Mouse (Mus musculus) C2C12 (cell line): ENCODE results near the gene Cyp1b1. TPM values are rescaled to one million over a fixed set of nuclear protein-coding genes. Genes with fewer than 3 reads are reported as not detected.

Experiments
- H3K27me3 ChIP-seq: one replicate; pipeline ENCODE4 v1.6.1; 2011; ENCODE audit not compliant: control insufficient read depth, insufficient read depth, insufficient read length
- H3K36me3 ChIP-seq: one replicate; pipeline ENCODE4 v1.6.1; 2011; ENCODE audit not compliant: control insufficient read depth, insufficient read depth
- H3K4me3 ChIP-seq: one replicate; pipeline ENCODE4 v1.5.1; 2011; ENCODE audit warnings: mild to moderate bottlenecking, control low read depth; ENCODE audit not compliant: poor library complexity, insufficient read depth, severe bottlenecking
- H3K79me2 ChIP-seq: one replicate; pipeline ENCODE4 v1.6.1; 2011; ENCODE audit not compliant: control insufficient read depth, insufficient read depth
- H3K79me3 ChIP-seq: one replicate; pipeline ENCODE4 v1.6.1; 2011; ENCODE audit warnings: low read depth, control low read depth
- H3ac ChIP-seq: one replicate; pipeline ENCODE3; 2011; ENCODE audit warnings: low read depth; ENCODE audit not compliant: control insufficient read depth, insufficient read length
- CEBPB ChIP-seq: IDR thresholded peaks from one replicate; pipeline ENCODE4 v1.6.1; 2011; ENCODE audit warnings: low read depth, mild to moderate bottlenecking, control low read depth, moderate library complexity
- CTCF ChIP-seq: IDR thresholded peaks from one replicate; pipeline ENCODE4 v1.5.1; 2011; ENCODE audit not compliant: control insufficient read depth, insufficient read depth, insufficient read length
- FOSL1 ChIP-seq: IDR thresholded peaks from one replicate; pipeline ENCODE4 v1.8.0; 2011; ENCODE audit warnings: mild to moderate bottlenecking, low read length; ENCODE audit not compliant: poor library complexity, insufficient read depth, severe bottlenecking
- MAX ChIP-seq: IDR thresholded peaks from one replicate; pipeline ENCODE4 v1.6.1; 2011; ENCODE audit warnings: mild to moderate bottlenecking, control low read depth
- MYOD1 ChIP-seq: IDR thresholded peaks from one replicate; pipeline ENCODE4 v1.6.1; 2011; ENCODE audit warnings: low read depth; ENCODE audit not compliant: control insufficient read depth, insufficient read length
- MYOG ChIP-seq: IDR thresholded peaks from one replicate; pipeline ENCODE4 v1.6.1; 2011; ENCODE audit not compliant: control insufficient read depth, insufficient read length; ENCODE audit errors: extremely low read depth
- USF1 ChIP-seq: IDR thresholded peaks from one replicate; pipeline ENCODE4 v1.6.1; 2011; ENCODE audit warnings: low read depth, mild to moderate bottlenecking, control low read depth, moderate library complexity
- polyA plus RNA-seq: library from polyadenylated mRNA; unstranded; fragments of >200 nt; fragmentation: generic; extraction: Trizol; gene quantifications from one replicate; pipeline ENCODE4 v1.2.1, GENCODE M21; 2012; ENCODE audit warnings: missing spikeins

The Cyp1b1 gene
- polyA plus RNA-seq, 1 experiment = 8.8 TPM

DNA sequence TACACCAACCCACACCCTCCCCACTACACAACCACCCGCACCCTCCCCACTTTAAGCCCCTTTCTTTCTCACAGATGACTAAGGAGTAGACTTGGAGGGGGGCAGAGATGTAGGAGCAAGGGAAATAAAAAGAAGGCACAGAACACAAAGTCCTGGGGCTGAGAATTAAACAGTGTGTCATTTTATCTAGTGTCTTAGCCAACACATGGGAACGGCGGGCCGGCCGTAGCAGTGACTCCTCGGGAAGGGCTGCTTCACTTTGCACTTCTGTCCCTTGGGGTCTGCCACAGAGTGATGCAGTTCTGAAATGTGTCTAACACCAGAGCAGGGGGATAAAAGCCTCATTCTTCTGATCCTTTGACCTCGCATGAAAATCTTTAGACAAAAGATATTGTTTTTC lies 5.8 kb upstream of the Cyp1b1 start:
- no peaks in the 10 kb centered on the region for H3K27me3 ChIP-seq
- no peaks in the 10 kb centered on the region for H3K79me3 ChIP-seq
- TF ChIP-seq FOSL1 (no peak), USF1 (no peak), MYOD1 (no peak), MYOG (no peak), CTCF (no peak), CEBPB (no peak), MAX (no peak)
- H3K79me2 ChIP-seq = no peaks in the 10 kb centered on the region
- no peak overlapping the region for H3ac ChIP-seq
- H3K4me3 ChIP-seq = no peak overlapping the region
- H3K36me3 ChIP-seq = no peaks in the 10 kb centered on the region

DNA sequence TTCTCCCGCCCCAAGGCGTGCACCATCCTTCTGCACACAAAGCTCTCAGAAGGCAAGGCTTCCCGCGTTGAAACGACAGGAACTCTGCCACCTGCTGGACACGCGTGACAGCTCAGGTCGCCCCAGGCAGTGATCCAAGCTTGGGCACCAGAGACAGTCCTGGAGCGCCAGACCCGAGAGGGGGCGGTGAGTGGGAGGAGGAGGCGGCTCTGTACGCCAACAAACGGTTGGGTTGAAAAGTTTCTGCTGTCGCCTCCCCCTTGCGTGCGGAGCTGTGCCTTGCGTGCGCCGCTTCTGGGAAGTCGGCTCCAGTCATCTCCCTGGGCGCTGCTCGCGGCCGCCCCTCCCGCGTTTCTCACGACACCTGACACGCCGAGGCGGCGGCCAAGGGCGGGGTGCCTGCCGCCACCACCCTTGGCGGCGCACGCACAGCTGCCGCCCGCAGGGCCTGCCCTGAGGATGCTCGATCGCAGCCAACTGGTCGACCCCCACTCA lies 835 bp upstream of the Cyp1b1 start:
- Histone ChIP-seq H3ac (no peak overlapping the region), H3K36me3 (peaks cover 12% of the 10 kb centered on the region), H3K27me3 (no peaks in the 10 kb centered on the region)

DNA sequence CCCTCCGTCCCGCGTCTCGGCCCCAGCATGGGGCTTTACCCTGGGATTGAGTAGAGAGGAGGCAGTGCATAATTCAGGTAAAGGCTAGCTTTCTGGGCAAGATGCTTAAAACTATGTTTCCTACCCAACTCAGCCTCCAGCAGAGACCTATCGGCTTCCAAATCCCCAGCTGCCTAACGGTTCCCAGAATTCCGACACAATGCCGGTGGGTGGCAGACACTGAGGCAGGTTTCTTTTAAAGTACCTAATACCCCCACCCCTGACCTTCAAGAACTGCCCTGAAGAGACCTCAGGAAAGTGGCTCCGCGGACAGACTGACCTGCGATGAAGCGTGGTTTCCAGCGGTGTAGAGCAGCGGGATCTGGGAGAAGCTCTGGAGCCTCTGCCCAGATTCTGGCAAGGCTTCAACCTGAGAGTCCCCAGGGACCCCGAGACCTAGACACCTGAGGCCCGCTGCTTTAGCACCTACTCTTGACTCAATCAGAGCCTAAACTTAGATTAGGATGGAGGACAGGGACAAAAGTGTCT lies 429 bp downstream of the Cyp1b1 start:
- TF ChIP-seq FOSL1 = no peak
- TF ChIP-seq MYOD1 = no peak
- Histone ChIP-seq H3K36me3 (peaks cover 22% of the 10 kb centered on the region), H3K79me3 (peaks cover 24% of the 10 kb centered on the region), H3K27me3 (no peaks in the 10 kb centered on the region), H3K4me3 (peak overlapping the region; percentile 44), H3K79me2 (peaks cover 53% of the 10 kb centered on the region), H3ac (peak overlapping the region; percentile 46)

More for the DNA sequence above, 835 bp upstream of the Cyp1b1 start:
- Histone ChIP-seq H3K4me3 (no peak overlapping the region), H3K79me3 (peaks cover 24% of the 10 kb centered on the region), H3K79me2 (peaks cover 41% of the 10 kb centered on the region)
- TF ChIP-seq USF1 (no peak), CTCF (peak; percentile 87), MYOD1 (peak; percentile 35), MYOG (no peak), MAX (peak; percentile 58), FOSL1 (no peak), CEBPB (no peak)

DNA sequence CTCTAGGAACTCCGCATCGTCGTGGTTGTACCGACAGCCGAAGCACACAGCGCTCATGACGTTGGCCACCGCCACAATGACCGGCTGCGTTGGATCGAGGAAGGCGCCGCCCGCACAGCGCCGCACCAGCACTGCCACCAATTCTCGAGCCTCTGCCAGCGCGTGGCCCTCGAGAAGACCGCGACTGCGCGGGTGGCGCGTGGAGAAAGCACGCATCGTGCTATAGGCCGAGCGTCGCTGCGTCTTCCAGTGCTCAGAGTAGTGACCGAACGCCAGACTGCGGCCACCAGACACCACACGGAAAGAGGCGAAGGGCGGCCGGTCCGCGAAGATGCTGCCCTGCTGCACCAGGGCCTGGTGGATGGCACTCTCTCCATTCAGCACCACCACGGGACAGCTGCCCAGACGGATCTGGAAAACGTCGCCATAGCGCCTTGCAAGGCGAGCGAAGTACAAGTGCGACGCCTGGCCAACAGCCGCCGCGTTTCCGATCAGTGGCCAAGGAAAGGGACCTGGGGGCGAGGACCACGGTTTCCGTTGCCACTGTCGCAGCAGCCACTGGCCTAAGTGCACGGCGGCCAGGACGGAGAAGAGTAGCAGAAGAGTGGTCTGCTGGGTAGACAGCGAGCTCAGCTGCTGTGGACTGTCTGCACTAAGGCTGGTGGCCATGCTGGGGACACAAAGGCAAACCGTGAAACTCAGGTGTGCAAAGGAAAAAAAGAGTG lies 1.1 kb downstream of the Cyp1b1 start:
- H3K36me3 ChIP-seq = peaks cover 22% of the 10 kb centered on the region
- H3K79me2 ChIP-seq = peaks cover 58% of the 10 kb centered on the region
- TF ChIP-seq MAX (peak; percentile 81), FOSL1 (no peak), CTCF (no peak), MYOG (no peak)
- no peaks in the 10 kb centered on the region for H3K27me3 ChIP-seq
- peak overlapping the region; percentile 44 for H3K4me3 ChIP-seq
- peaks cover 24% of the 10 kb centered on the region for H3K79me3 ChIP-seq
- H3ac ChIP-seq = peak overlapping the region; percentile 9

DNA sequence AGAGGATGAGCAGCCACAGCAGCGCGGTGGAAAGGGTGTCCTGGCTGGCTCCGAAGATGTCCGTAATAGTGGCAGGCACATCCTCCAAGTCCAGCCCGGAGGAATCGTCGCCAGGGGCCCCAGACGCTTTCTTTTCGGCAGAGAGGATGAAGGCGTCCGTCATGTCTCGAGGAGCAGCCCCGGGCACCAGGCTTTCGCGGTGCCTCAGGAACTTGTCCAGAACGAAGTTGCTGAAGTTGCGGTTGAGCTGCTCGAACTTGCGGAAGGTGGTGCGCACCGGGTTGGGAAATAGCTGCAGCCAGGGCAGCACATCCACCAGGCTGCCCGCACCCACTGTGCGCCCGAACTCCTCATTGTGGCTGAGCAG lies 1.6 kb downstream of the Cyp1b1 start:
- Histone ChIP-seq H3K4me3 (peak overlapping the region; percentile 44), H3ac (peak overlapping the region; percentile 9), H3K79me2 (peaks cover 58% of the 10 kb centered on the region), H3K36me3 (peaks cover 25% of the 10 kb centered on the region), H3K79me3 (peaks cover 24% of the 10 kb centered on the region), H3K27me3 (no peaks in the 10 kb centered on the region)
- TF ChIP-seq CTCF = no peak
- TF ChIP-seq MAX = no peak
- no peak for TF ChIP-seq FOSL1
- no peak for TF ChIP-seq USF1
- no peak for TF ChIP-seq MYOD1
- no peak for TF ChIP-seq MYOG
- TF ChIP-seq CEBPB = no peak

DNA sequence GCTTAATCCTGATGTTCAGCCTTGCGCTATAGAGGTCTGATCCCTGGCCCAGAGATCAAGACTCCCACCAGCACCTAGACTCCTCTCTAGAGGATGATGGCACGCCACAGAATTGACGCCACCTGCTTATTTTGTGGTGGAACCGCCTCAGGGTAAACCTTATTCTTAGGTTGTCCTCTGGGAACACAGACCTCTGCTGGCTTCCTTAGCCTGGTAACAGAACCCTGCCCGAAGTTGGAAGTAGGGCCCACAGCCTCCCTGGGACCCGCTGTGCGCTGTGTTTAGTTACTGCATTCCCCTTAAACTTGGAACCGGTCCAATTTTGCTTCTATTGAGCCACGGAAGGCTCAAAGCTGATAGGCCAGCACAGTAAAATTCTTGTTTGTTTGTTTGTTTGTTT lies 2.3 kb downstream of the Cyp1b1 start:
- peaks cover 58% of the 10 kb centered on the region for H3K79me2 ChIP-seq
- peaks cover 30% of the 10 kb centered on the region for H3K36me3 ChIP-seq
- TF ChIP-seq FOSL1 (no peak), USF1 (no peak)
- H3K4me3 ChIP-seq = peak overlapping the region; percentile 44
- H3ac ChIP-seq = no peak overlapping the region
- peaks cover 24% of the 10 kb centered on the region for H3K79me3 ChIP-seq
- no peaks in the 10 kb centered on the region for H3K27me3 ChIP-seq
